Comparison of ENCODE assay signal across 16 mouse cellular contexts in the genomic region with DNA sequence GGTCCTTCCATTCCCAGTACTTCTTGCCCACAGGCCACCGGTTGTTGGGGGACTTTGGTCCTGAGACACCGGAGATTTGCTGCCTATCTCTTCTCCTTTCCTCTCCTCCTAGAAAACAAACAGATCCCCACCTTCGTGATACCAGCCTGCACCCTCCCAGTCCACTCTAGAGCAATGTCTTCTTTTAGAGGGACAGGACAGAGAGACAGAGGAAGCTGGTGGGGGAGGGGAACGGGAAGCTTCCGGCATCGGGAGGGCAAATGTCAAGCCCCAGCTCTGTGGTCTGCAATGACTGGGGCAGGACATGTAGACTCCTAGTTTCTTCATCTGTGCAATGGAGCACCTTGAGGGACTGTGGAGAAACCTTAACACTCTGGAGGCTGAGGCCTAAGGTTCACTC. TPM values are rescaled to one million over a fixed set of nuclear protein-coding genes. Genes with fewer than 3 reads are reported as not detected.
DNase-seq lines count a peak whose midpoint lies in the region; ATAC-seq and TF ChIP-seq lines count a peak whose summit lies in the region.
"Had no signal": no experiment of that assay in that cellular context is flagged by ENCODE, and none has a peak within 500 bp of the region (broad histone marks: within the 10 kb centered on the region; RNA-seq: fewer than 3 reads in every experiment).

No protein-coding gene starts in this region.

- TF ChIP-seq CTCF in thymus, adult 2 months (IDR thresholded peaks at IDR 0.05; ENCODE audit: borderline replicate concordance, control insufficient read depth, extremely low read depth, insufficient read depth, low read length, poor library complexity) = no peak

- WGBS in heart, embryonic 10.5 days = 37% methylated on average over 6 of the region's 6 CpGs
- WGBS in thymus, adult 2 months = 48% methylated on average over 6 of the region's 6 CpGs

- no peak for ATAC-seq in erythroid progenitor cell, adult 5-6 weeks (replicated peaks; ENCODE audit: low FRiP score, poor library complexity, severe bottlenecking)

- peaks cover 25% of the 10 kb centered on the region for H3K4me1 ChIP-seq in heart, embryonic 10.5 days
- H3K4me1 ChIP-seq in thymus, adult 2 months (replicated peaks; ENCODE audit: control insufficient read depth, insufficient read depth, low read length) = peaks cover 26% of the 10 kb centered on the region

- H3K9me3 ChIP-seq in heart, embryonic 10.5 days = no peaks in the 10 kb centered on the region
- H3K9me3 ChIP-seq: liver, embryonic 13.5 days had no signal

- 0 out of 2 replicates have a peak, but pooled peaks cover 18% of the 10 kb centered on the region for H3K27me3 ChIP-seq in heart, embryonic 10.5 days (ENCODE audit: insufficient read depth, poor library complexity, severe bottlenecking)
- no peaks in the 10 kb centered on the region for H3K27me3 ChIP-seq in thymus, adult 2 months (ENCODE audit: control insufficient read depth, insufficient read depth, low read length)

- H3K36me3 ChIP-seq in heart, embryonic 10.5 days = no peaks in the 10 kb centered on the region
- no peaks in the 10 kb centered on the region for H3K36me3 ChIP-seq in thymus, adult 2 months (ENCODE audit: control insufficient read depth, insufficient read depth, low read length)
- H3K36me3 ChIP-seq: liver, embryonic 13.5 days had no signal

- no peak for TF ChIP-seq POLR2A in thymus, adult 2 months (IDR thresholded peaks at IDR 0.05; ENCODE audit: control insufficient read depth, extremely low read depth, insufficient read depth, low read length, poor library complexity)

- no peak overlapping the region for H3K4me3 ChIP-seq in heart, embryonic 10.5 days
- no peak overlapping the region for H3K4me3 ChIP-seq in thymus, adult 2 months (ENCODE audit: control insufficient read depth, insufficient read depth, low read length)
- H3K4me3 ChIP-seq: liver, embryonic 13.5 days had no signal

- DNase-seq in heart, embryonic 10.5 days (ENCODE audit: low spot score) = no peak
- DNase-seq in heart, postnatal 4 days = no peak
- DNase-seq in thymus, adult 2 months = peak; percentile 28
- no peak for DNase-seq in thymus, adult 18-20 months
- peak; percentile 66 to 67 for DNase-seq in lung, postnatal 4 days
- peak; percentile 79 for DNase-seq in yolk sac, embryonic 10.5 days (ENCODE audit: low spot score)
- no peak for DNase-seq in layer of hippocampus, postnatal 10 days (ENCODE audit: low spot score in 2 of 2)
- DNase-seq: adrenal gland, adult 2 months; kidney, adult 18-20 months; liver, embryonic 13.5 days had no signal

- 0 out of 2 replicates have a peak overlapping the region, but pooled peaks have one; percentile 13 for H3K27ac ChIP-seq in heart, embryonic 10.5 days
- no peak overlapping the region for H3K27ac ChIP-seq in thymus, adult 2 months (ENCODE audit: control insufficient read depth, insufficient read depth, low read length)
- H3K27ac ChIP-seq: liver, embryonic 13.5 days had no signal

RNA-seq across cellular contexts. Expression of gene Lgals2, which starts 4.4 kb away (rescaled TPM):
- 2.2 TPM in 1 of 2 replicates, not detected in the other for polyA plus RNA-seq in heart, embryonic 10.5 days (2016; fragmentation: Nextera tagmentation; extraction: Ambion mirVana)
- not detected for total RNA-seq in heart, postnatal 4 days (2021)
- 2.9 and 4.8 TPM in 2 replicates for polyA plus RNA-seq in thymus, adult 2 months (2012; rRNA removed)
- not detected for total RNA-seq in layer of hippocampus, postnatal 10 days (2021)
- not detected in 2 replicates for total RNA-seq in erythroid progenitor cell, adult 5-6 weeks (2015; ENCODE audit: low replicate concordance)
- not detected in 2 replicates for total RNA-seq in erythroid progenitor cell, adult 5-6 weeks (2017; ENCODE audit: low replicate concordance)
- total RNA-seq: gastrocnemius, adult 8-10 months; layer of hippocampus, adult 18-20 months; left cerebral cortex, postnatal 14 days had no signal
- polyA plus RNA-seq: embryonic facial prominence, embryonic 11.5 days had no signal

RNA-seq across cellular contexts. Expression of gene Gga1, which starts 17.3 kb away (rescaled TPM):
- polyA plus RNA-seq in heart, embryonic 10.5 days (2016; fragmentation: Nextera tagmentation; extraction: Ambion mirVana) = 51.5 and 56.6 TPM in 2 replicates
- 10 to 100 TPM; 47.1 to 47.6 TPM for total RNA-seq in heart, postnatal 4 days (2021)
- polyA plus RNA-seq in thymus, adult 2 months (2012; rRNA removed) = 137 and 155 TPM in 2 replicates
- total RNA-seq in layer of hippocampus, postnatal 10 days (2021) = 10 to 100 TPM; 56.8 to 58.0 TPM
- total RNA-seq in erythroid progenitor cell, adult 5-6 weeks (2015; ENCODE audit: low replicate concordance) = 22.0 and 25.2 TPM in 2 replicates
- total RNA-seq in erythroid progenitor cell, adult 5-6 weeks (2017; ENCODE audit: low replicate concordance) = 3.5 and 6.0 TPM in 2 replicates

RNA-seq across cellular contexts. Expression of gene Cdc42ep1, which starts 17.3 kb away (rescaled TPM):
- polyA plus RNA-seq in heart, embryonic 10.5 days (2016; fragmentation: Nextera tagmentation; extraction: Ambion mirVana) = 35.1 and 37.3 TPM in 2 replicates
- 10 to 100 TPM; 55.3 to 59.9 TPM for total RNA-seq in heart, postnatal 4 days (2021)
- polyA plus RNA-seq in thymus, adult 2 months (2012; rRNA removed) = 8.1 and 12.5 TPM in 2 replicates
- 1 to 10 TPM; 7.6 to 8.5 TPM for total RNA-seq in layer of hippocampus, postnatal 10 days (2021)
- total RNA-seq in erythroid progenitor cell, adult 5-6 weeks (2015; ENCODE audit: low replicate concordance) = not detected in 2 replicates
- not detected in 2 replicates for total RNA-seq in erythroid progenitor cell, adult 5-6 weeks (2017; ENCODE audit: low replicate concordance)

RNA-seq across cellular contexts. Expression of gene Gm49510, which starts 39.8 kb away (rescaled TPM):
- 0.11 and 0.38 TPM in 2 replicates for polyA plus RNA-seq in heart, embryonic 10.5 days (2016; fragmentation: Nextera tagmentation; extraction: Ambion mirVana)
- under 1 TPM in 1 of 2 experiments, not detected in 1; 0.29 TPM for total RNA-seq in heart, postnatal 4 days (2021)
- polyA plus RNA-seq in thymus, adult 2 months (2012; rRNA removed) = 0.08 and 0.14 TPM in 2 replicates
- not detected for total RNA-seq in layer of hippocampus, postnatal 10 days (2021)
- 1.3 TPM in 1 of 2 replicates, not detected in the other for total RNA-seq in erythroid progenitor cell, adult 5-6 weeks (2015; ENCODE audit: low replicate concordance)
- total RNA-seq in erythroid progenitor cell, adult 5-6 weeks (2017; ENCODE audit: low replicate concordance) = not detected in 2 replicates
- total RNA-seq: adrenal gland, adult 2 months; gastrocnemius, adult 8-10 months; heart, adult 8-10 months had no signal
- polyA plus RNA-seq: adrenal gland, adult 2 months had no signal

RNA-seq across cellular contexts. Expression of gene Sh3bp1, which starts 39.9 kb away (rescaled TPM):
- polyA plus RNA-seq in heart, embryonic 10.5 days (2016; fragmentation: Nextera tagmentation; extraction: Ambion mirVana) = 33.8 and 44.4 TPM in 2 replicates
- 10 to 100 TPM in 1 of 2 experiments, 1 to 10 TPM in 1; 7.7 to 11.1 TPM for total RNA-seq in heart, postnatal 4 days (2021)
- polyA plus RNA-seq in thymus, adult 2 months (2012; rRNA removed) = 371 and 412 TPM in 2 replicates
- 10 to 100 TPM in 1 of 2 experiments, 1 to 10 TPM in 1; 8.6 to 12.1 TPM for total RNA-seq in layer of hippocampus, postnatal 10 days (2021)
- 17.7 and 21.4 TPM in 2 replicates for total RNA-seq in erythroid progenitor cell, adult 5-6 weeks (2015; ENCODE audit: low replicate concordance)
- 0.26 and 7.1 TPM in 2 replicates for total RNA-seq in erythroid progenitor cell, adult 5-6 weeks (2017; ENCODE audit: low replicate concordance)

Comparison
In these comparisons a context has a peak if more than half of its experiments do, and no peak if none do; other contexts are left out.
1. DNase-seq: peak in thymus, adult 2 months (single experiment), lung, postnatal 4 days (2 of 2) and yolk sac, embryonic 10.5 days (single experiment); none in heart, embryonic 10.5 days (single experiment), heart, postnatal 4 days (single experiment), thymus, adult 18-20 months (0 of 2) and layer of hippocampus, postnatal 10 days (0 of 2).
2. RNA of gene Cdc42ep1, which starts 17.3 kb away (total RNA-seq): 55.3 to 59.9 TPM in heart, postnatal 4 days and 7.6 to 8.5 TPM in layer of hippocampus, postnatal 10 days; not detected in erythroid progenitor cell, adult 5-6 weeks; every median in the first group is over 4 times any median in the second.